Mouse (Mus musculus) heart, adult 2 months (tissue): Measurements from ENCODE around the gene Dnajc5. TPM values are rescaled to one million over a fixed set of nuclear protein-coding genes. Genes with fewer than 3 reads are reported as not detected.
A peak's percentile ranks its signal among the peaks of the same experiment; 100 is the strongest.

Experiments
- DNase-seq, 2 experiments: peaks; one replicate each; pipeline ENCODE4 v3.0.0; 2021
- H3K27ac ChIP-seq: fragments of 200-600 bp; 2 replicates; pipeline ENCODE4 v1.8.1; 2022
- H3K27me3 ChIP-seq: fragments of 200-500 bp; 2 replicates; pipeline ENCODE4 v1.6.1; 2012; ENCODE audit warnings: mild to moderate bottlenecking, low read length, inconsistent platforms, mixed read lengths; ENCODE audit not compliant: control insufficient read depth, insufficient read depth
- H3K36me3 ChIP-seq: fragments of 200-500 bp; 2 replicates; pipeline ENCODE4 v1.6.1; 2012; ENCODE audit warnings: low read length, inconsistent platforms; ENCODE audit not compliant: control insufficient read depth, insufficient read depth
- H3K4me1 ChIP-seq: fragments of 200-500 bp; 2 replicates; pipeline ENCODE4 v1.6.1; 2011; ENCODE audit warnings: low read length; ENCODE audit not compliant: control insufficient read depth, insufficient read depth
- H3K4me3 ChIP-seq: fragments of 200-600 bp; 2 replicates; pipeline ENCODE4 v1.8.1; 2022
- H3K79me2 ChIP-seq: fragments of 200-500 bp; replicated peaks from 2 replicates; pipeline ENCODE4 v1.6.1; 2012; ENCODE audit warnings: mild to moderate bottlenecking, inconsistent platforms, low read length, moderate library complexity, mixed read lengths; ENCODE audit not compliant: control insufficient read depth, insufficient read depth
- H3K9ac ChIP-seq: fragments of 200-500 bp; 2 replicates; pipeline ENCODE4 v1.6.1; 2012; ENCODE audit warnings: low read depth, mild to moderate bottlenecking, control low read depth, inconsistent platforms, low read length, mixed read lengths
- CTCF ChIP-seq: fragments of 200-600 bp; IDR thresholded peaks from 2 replicates; pipeline ENCODE4 v1.8.1; 2022; ENCODE audit warnings: antibody characterized with exemption, mild to moderate bottlenecking, moderate library complexity
- EP300 ChIP-seq: fragments of 200-500 bp; IDR thresholded peaks from 2 replicates; pipeline ENCODE4 v1.6.1; 2011; ENCODE audit warnings: low read depth, low read length, control low read depth; ENCODE audit not compliant: insufficient read depth
- POLR2A ChIP-seq: fragments of 200-500 bp; IDR thresholded peaks from 2 replicates; pipeline ENCODE4 v1.6.1; 2011; ENCODE audit warnings: mild to moderate bottlenecking, low read depth, low read length, control low read depth; ENCODE audit not compliant: insufficient read depth
- WGBS: fragments of 180-500 bp; shearing (Covaris S2); methylation state at CpG from one replicate; pipeline ENCODE4 v1.1.7; 2018; 5-methylcytosine and 5-hydroxymethylcytosine counted together
- intact Hi-C: fragments of 180-260 bp; cut with DNase I; formaldehyde crosslinking; loops from one replicate; pipeline ENCODE4 v1.15.1; 2025
- long read RNA-seq: library from polyadenylated mRNA; stranded (forward); transcript quantifications from one replicate; pipeline ENCODE4 v2.0.0, GENCODE M21; 2021
- polyA plus RNA-seq: library from polyadenylated mRNA; depleted of rRNA; stranded (reverse); fragments of >200 nt; gene quantifications from 2 replicates; pipeline ENCODE4 v1.2.3, GENCODE M21; 2012; rRNA removed
- total RNA-seq, 2 experiments: library from RNA; stranded (reverse); gene quantifications; 2 replicates each; pipeline ENCODE4 v1.2.3; 2021

Gene Dnajc5
- total RNA-seq = 10 to 100 TPM; 62.3 to 71.5 TPM
- 43.4 and 68.9 TPM in 2 replicates for polyA plus RNA-seq
- long read RNA-seq, full-length matches to known transcripts = 37 of 51 reads
- long read RNA-seq, partial matches to known transcripts = 1 of 51 reads
- long read RNA-seq, other reads (novel, unspliced or antisense) = 13 of 51 reads

- Histone ChIP-seq H3K36me3 (peaks cover 22% of the 10 kb centered on the region), H3K79me2 (peaks cover 8% of the 10 kb centered on the region), H3K4me3 (peak within 1 kb of the TSS; percentile 96), H3K27ac (peak within 1 kb of the TSS; percentile 88), H3K9ac (peak within 1 kb of the TSS; percentile 97), H3K4me1 (peaks cover 8% of the 10 kb centered on the region), H3K27me3 (no peaks in the 10 kb centered on the region)
- TF ChIP-seq CTCF (no peak), EP300 (peak; percentile 76), POLR2A (peak; percentile 84)
- under 1% methylated on average over 74 of the region's 74 CpGs for WGBS
- peak; percentile 97 to 99 for DNase-seq
- intact Hi-C loops = loop anchor here (2.0 to 5.0 kb wide), 2 partner anchors 16 to 162 kb away; partner anchors contain the start of gene Tcea2
These were observed at the start of gene Dnajc5 for GRCm38 (mm10) chr2:181520118-181520935. Gene Dnajc5, plus strand, starts transcription at chr2:181520485.

- H3K27ac ChIP-seq = peak overlapping the region; percentile 89
- 8% methylated on average over 5 of the region's 5 CpGs for WGBS
- intact Hi-C loops = loop anchor here (2.0 to 5.0 kb wide), 2 partner anchors 14 to 201 kb away; partner anchors contain the start of gene Sox18
- TF ChIP-seq POLR2A (peak; percentile 49; the same call in 1 of the 2 replicates), EP300 (peak; percentile 65; the same call in 1 of the 2 replicates), CTCF (peak; percentile 50)
- H3K4me3 ChIP-seq = no peak overlapping the region
- H3K36me3 ChIP-seq = peaks cover 4% of the 10 kb centered on the region
- no peaks in the 10 kb centered on the region for H3K79me2 ChIP-seq
- H3K27me3 ChIP-seq = no peaks in the 10 kb centered on the region
- peak; percentile 77 to 85 for DNase-seq
- peak overlapping the region; percentile 41; the same call in 1 of the 2 replicates for H3K9ac ChIP-seq
- H3K4me1 ChIP-seq = peaks cover 25% of the 10 kb centered on the region
These were observed 49.0 kb upstream of the Dnajc5 start for GRCm38 (mm10) chr2:181471246-181471645.

- peak; percentile 55 for DNase-seq
- no peak for TF ChIP-seq POLR2A
These were observed 47.9 kb upstream of the Dnajc5 start for GRCm38 (mm10) chr2:181472256-181472827.

GRCm38 (mm10) chr2:181483120-181483519 is 37.2 kb upstream of the Dnajc5 start:
- intact Hi-C loops = loop anchor here (1.0 kb wide), 1 partner anchor 25 kb away; no protein-coding TSS in a partner anchor
- WGBS = 16% methylated on average over 2 of the region's 2 CpGs
- TF ChIP-seq CTCF (no peak), EP300 (no peak), POLR2A (no peak)
- no peak for DNase-seq
- Histone ChIP-seq H3K27me3 (no peaks in the 10 kb centered on the region), H3K9ac (no peak overlapping the region), H3K79me2 (no peaks in the 10 kb centered on the region), H3K4me1 (peaks cover 27% of the 10 kb centered on the region), H3K27ac (peak overlapping the region; percentile 76), H3K4me3 (no peak overlapping the region), H3K36me3 (peaks cover 6% of the 10 kb centered on the region)

More at GRCm38 (mm10) chr2:181472256-181472827, 47.9 kb upstream of the Dnajc5 start:
- H3K79me2 ChIP-seq = no peaks in the 10 kb centered on the region
- H3K36me3 ChIP-seq = peaks cover 4% of the 10 kb centered on the region
- WGBS = 34% methylated on average over 1 of the region's 1 CpGs
- H3K4me1 ChIP-seq = peaks cover 25% of the 10 kb centered on the region
- intact Hi-C loops = loop anchor here (5.0 kb wide), 1 partner anchor 200 kb away; the partner anchor contains the start of gene Sox18
- H3K27me3 ChIP-seq = no peaks in the 10 kb centered on the region
- H3K27ac ChIP-seq = peak overlapping the region; percentile 89
- no peak overlapping the region for H3K9ac ChIP-seq
- H3K4me3 ChIP-seq = no peak overlapping the region

- DNase-seq = peak; percentile 78 to 82
- peak; percentile 78 for TF ChIP-seq CTCF
- no peak for TF ChIP-seq POLR2A
- TF ChIP-seq EP300 = peak; percentile 65; the same call in 1 of the 2 replicates
- Histone ChIP-seq H3K4me1 (peaks cover 27% of the 10 kb centered on the region), H3K4me3 (peak overlapping the region; percentile 29; the same call in 1 of the 2 replicates), H3K27me3 (no peaks in the 10 kb centered on the region), H3K27ac (peak overlapping the region; percentile 76), H3K79me2 (no peaks in the 10 kb centered on the region), H3K36me3 (peaks cover 9% of the 10 kb centered on the region), H3K9ac (peak overlapping the region; percentile 39; the same call in 1 of the 2 replicates)
- intact Hi-C loops = loop anchor here (1.0 to 2.0 kb wide), 2 partner anchors 13 to 25 kb away; no protein-coding TSS in a partner anchor
- WGBS = 22% methylated on average over 7 of the region's 7 CpGs
These were observed 36.5 kb upstream of the Dnajc5 start for GRCm38 (mm10) chr2:181483562-181484318.
